Mouse (Mus musculus): ENCODE measurements around the gene Alkbh6. TPM values are rescaled to one million over a fixed set of nuclear protein-coding genes. Genes with fewer than 3 reads are reported as not detected.
A peak's percentile ranks its signal among the peaks of the same experiment; 100 is the strongest.

The Alkbh6 gene
- polyA plus RNA-seq, 1 experiment from 2014 or later, result 101 TPM

DNA sequence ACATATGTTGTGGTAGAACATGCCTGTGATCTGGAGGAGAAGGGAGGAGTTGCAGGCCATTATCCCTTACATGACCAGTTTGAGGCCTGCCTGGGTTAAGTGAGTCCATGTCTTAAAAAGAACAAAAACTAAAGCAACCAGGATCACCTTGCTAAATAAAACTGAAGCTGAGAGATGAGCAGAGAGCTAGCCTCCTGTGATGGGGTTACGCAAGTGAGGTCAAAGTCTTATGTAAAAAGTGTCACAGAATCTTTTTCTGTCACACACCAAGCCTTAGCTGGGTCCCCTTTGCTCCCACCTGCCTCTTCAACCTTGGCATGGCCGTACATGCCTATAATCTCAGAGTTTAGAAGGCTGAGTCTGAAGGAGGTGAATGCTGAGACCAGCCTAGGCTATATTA is 12.4 kb downstream of the Alkbh6 start:
- peak overlapping the region; percentile 69 for H3K4me2 ChIP-seq
- no peaks in the 10 kb centered on the region for H3K27me3 ChIP-seq
- H3K9me3 ChIP-seq, result peaks cover 7% of the 10 kb centered on the region; the same call in 1 of the 2 replicates
- H3K4me1 ChIP-seq (replicated peaks), result peaks cover 17% of the 10 kb centered on the region
- no peak for ATAC-seq (ENCODE audit: insufficient number of reproducible peaks, insufficient read depth, low FRiP score, low TSS enrichment, low read depth)
- WGBS, result 80% methylated on average over 2 of the region's 2 CpGs
- peaks cover 30% of the 10 kb centered on the region for H3K36me3 ChIP-seq
- H3K4me3 ChIP-seq (replicated peaks), result peak overlapping the region; percentile 73
- no peak overlapping the region for H3K27ac ChIP-seq
- 0 out of 2 replicates have a peak overlapping the region, but pooled peaks have one; percentile 79 for H3K9ac ChIP-seq (replicated peaks)

DNA sequence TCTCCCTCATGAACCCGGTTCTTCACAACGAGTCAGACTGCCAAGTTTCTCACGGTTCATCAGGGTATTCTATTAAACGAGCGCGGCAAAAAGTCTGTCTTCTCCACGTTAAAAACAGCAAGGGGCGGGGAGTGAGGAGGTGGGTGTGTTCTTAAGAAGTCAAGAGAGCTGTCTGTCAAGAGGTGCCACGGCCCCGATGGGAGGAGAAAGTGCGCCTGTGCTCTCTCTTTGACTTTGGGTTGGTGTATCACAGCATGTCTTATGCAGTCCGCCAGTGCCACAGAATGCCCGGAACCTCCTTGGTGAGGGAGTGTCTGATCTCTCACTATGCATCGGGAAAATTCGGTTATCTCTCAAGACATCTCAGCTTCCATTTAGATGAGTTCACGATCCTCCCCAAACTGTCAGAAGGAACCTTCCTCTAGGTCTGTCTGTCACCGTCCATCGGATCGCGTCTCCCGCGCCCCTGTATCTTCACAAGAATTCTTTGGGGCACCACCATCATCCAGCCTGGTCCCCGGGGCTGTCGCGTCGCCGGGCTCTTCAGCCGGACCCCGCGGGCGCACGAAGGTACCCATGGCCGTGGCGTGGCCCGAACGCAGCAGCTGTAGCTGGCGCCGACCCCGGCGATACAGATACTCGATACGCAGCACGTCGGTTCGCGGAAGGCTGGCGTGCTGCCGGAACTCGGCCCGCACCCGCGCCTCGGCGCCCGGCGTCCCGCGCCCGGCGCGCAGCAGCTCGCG is 13.2 kb downstream of the Alkbh6 start, which contains the start of gene E130208F15Rik:
Gene E130208F15Rik (plus strand): TSS at position 202 of the 746 bp plus-strand sequence.
- peak within 1 kb of the TSS; percentile 79 for H3K9ac ChIP-seq (replicated peaks)
- H3K9me3 ChIP-seq, result peaks cover 7% of the 10 kb centered on the region; the same call in 1 of the 2 replicates
- H3K4me1 ChIP-seq (replicated peaks), result peaks cover 14% of the 10 kb centered on the region
- H3K36me3 ChIP-seq, result peaks cover 26% of the 10 kb centered on the region
- H3K4me3 ChIP-seq (replicated peaks), result peak within 1 kb of the TSS; percentile 73
- no peaks in the 10 kb centered on the region for H3K27me3 ChIP-seq
- peak; percentile 74 for ATAC-seq (ENCODE audit: insufficient number of reproducible peaks, insufficient read depth, low FRiP score, low TSS enrichment, low read depth)
- H3K4me2 ChIP-seq, result peak within 1 kb of the TSS; percentile 69
- peak within 1 kb of the TSS; percentile 84 for H3K27ac ChIP-seq
- WGBS, result under 1% methylated on average over 63 of the region's 63 CpGs

DNA sequence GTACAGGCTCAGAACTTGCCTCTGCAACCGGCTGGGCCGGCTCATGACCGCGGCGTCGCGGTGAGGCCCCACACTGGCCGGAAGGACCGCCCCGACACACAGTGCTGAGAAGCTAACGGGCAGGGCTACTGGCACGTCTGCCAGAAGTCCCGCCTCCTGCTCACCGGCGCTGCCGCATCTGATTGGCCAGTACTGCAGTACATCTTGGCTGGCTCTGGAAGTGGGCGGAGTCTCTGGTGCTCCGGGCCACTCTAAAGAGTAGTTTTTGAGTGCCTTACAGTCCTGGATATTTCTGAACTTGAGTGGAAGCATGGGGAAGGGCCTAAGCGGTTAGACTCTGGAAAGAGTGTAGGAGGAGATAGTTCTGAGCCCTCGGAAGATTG is 13.8 kb downstream of the Alkbh6 start:
- Histone ChIP-seq H3K36me3 (peaks cover 20% of the 10 kb centered on the region), H3K4me3 (replicated peaks) (peak overlapping the region; percentile 73), H3K9me3 (peaks cover 7% of the 10 kb centered on the region; the same call in 1 of the 2 replicates), H3K4me1 (replicated peaks) (peaks cover 14% of the 10 kb centered on the region), H3K4me2 (peak overlapping the region; percentile 69), H3K27me3 (no peaks in the 10 kb centered on the region), H3K9ac (replicated peaks) (peak overlapping the region; percentile 79), H3K27ac (peak overlapping the region; percentile 84)
- peak; percentile 98 for ATAC-seq (ENCODE audit: insufficient number of reproducible peaks, insufficient read depth, low FRiP score, low TSS enrichment, low read depth)
- under 1% methylated on average over 20 of the region's 20 CpGs for WGBS

DNA sequence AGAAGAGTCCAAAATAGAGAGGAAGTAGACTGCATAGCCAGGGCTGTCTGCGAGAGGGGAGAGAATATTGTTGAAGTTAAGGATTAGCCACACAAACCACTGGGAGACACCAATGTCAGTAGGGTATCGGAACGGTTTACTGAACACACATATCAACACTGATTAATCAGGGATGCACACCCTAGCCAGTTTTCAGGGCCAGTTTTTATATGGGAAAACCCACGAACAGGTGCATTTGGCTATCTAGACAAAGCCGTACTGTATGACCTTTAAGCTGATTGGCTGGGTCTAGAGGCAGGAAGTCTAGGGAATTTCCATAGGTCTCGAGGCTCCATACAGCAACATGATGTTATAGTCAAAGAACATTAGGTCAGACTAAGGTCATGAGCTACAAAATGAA is 14.3 kb downstream of the Alkbh6 start:
- no peak overlapping the region; the same call in 1 of the 2 replicates for H3K9ac ChIP-seq (replicated peaks)
- peaks cover 17% of the 10 kb centered on the region for H3K36me3 ChIP-seq
- H3K4me1 ChIP-seq (replicated peaks), result peaks cover 14% of the 10 kb centered on the region
- no peaks in the 10 kb centered on the region for H3K27me3 ChIP-seq
- WGBS, result 46% methylated on average over 6 of the region's 6 CpGs
- H3K4me2 ChIP-seq, result peak overlapping the region; percentile 69
- peaks cover 7% of the 10 kb centered on the region; the same call in 1 of the 2 replicates for H3K9me3 ChIP-seq
- peak overlapping the region; percentile 73 for H3K4me3 ChIP-seq (replicated peaks)
- ATAC-seq (ENCODE audit: insufficient number of reproducible peaks, insufficient read depth, low FRiP score, low TSS enrichment, low read depth), result no peak
- peak overlapping the region; percentile 84 for H3K27ac ChIP-seq

DNA sequence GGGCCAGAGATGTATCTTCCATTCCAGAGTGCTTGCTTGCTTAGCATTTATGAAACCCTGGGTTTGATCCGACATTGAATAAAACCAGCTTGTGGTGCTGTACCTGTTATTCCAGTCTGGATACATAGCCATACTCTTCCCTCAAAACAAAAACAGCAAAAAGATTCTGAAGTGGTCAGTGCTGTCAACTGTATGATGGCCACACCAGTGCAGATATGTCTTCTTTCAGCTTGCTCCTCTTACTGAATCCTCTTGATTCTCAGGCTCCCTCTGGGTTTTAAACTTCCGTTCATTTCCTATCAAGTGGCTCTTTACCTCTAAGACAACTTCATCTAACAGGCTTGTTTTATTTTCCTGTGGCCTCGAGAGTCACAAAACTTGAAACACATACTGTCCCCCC is 15.3 kb downstream of the Alkbh6 start, which contains the start of gene Sdhaf1:
Gene Sdhaf1 (minus strand): TSS at position 101 of the 400 bp plus-strand sequence.
- Histone ChIP-seq H3K27ac (peak within 1 kb of the TSS; percentile 84), H3K9ac (replicated peaks) (no peak within 1 kb of the TSS; the same call in 1 of the 2 replicates), H3K4me3 (replicated peaks) (peak within 1 kb of the TSS; percentile 73), H3K4me1 (replicated peaks) (peaks cover 14% of the 10 kb centered on the region), H3K9me3 (peaks cover 7% of the 10 kb centered on the region; the same call in 1 of the 2 replicates), H3K4me2 (peak within 1 kb of the TSS; percentile 69), H3K27me3 (no peaks in the 10 kb centered on the region), H3K36me3 (peaks cover 7% of the 10 kb centered on the region)
- no peak for ATAC-seq (ENCODE audit: insufficient number of reproducible peaks, insufficient read depth, low FRiP score, low TSS enrichment, low read depth)
- WGBS, result 77% methylated on average over 3 of the region's 3 CpGs

DNA sequence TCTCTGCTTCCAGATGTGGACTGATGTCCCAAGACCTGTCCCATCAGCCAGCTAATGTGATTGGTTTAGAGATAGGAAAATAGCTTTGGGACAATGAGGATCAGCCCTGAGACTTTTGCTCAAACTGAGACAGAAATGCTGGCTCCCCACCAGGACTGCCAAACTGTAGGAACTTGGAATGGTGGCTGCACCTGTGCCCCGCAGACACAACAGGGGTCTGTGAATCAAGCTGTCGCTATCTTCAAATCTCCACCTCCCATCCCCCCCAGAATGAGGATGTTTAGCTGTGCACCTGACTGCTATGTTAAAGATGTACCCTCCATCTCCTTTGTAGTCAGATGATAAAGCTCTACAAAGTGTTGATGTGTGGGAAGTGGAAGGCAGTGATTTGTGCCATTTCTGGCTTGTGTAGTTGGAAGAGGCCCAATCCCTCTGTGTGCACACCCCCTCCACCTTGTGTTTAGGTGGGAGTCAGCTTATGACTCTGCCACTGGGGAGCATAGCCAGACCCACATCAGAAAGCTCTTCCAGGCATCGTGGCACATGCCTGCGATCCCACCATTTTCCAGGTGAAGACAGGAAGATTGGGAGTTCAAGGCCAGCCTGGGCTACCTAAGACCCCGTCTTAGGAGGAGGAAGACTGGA is 15.9 kb downstream of the Alkbh6 start:
- H3K4me2 ChIP-seq, result no peak overlapping the region
- no peak overlapping the region for H3K27ac ChIP-seq
- peaks cover 1% of the 10 kb centered on the region; the same call in 1 of the 2 replicates for H3K36me3 ChIP-seq
- no peak for ATAC-seq (ENCODE audit: insufficient number of reproducible peaks, insufficient read depth, low FRiP score, low TSS enrichment, low read depth)
- 83% methylated on average over 5 of the region's 5 CpGs for WGBS
- H3K4me1 ChIP-seq (replicated peaks), result peaks cover 14% of the 10 kb centered on the region
- H3K9ac ChIP-seq (replicated peaks), result no peak overlapping the region
- no peak overlapping the region for H3K4me3 ChIP-seq (replicated peaks)
- peaks cover 7% of the 10 kb centered on the region; the same call in 1 of the 2 replicates for H3K9me3 ChIP-seq
- no peaks in the 10 kb centered on the region for H3K27me3 ChIP-seq

DNA sequence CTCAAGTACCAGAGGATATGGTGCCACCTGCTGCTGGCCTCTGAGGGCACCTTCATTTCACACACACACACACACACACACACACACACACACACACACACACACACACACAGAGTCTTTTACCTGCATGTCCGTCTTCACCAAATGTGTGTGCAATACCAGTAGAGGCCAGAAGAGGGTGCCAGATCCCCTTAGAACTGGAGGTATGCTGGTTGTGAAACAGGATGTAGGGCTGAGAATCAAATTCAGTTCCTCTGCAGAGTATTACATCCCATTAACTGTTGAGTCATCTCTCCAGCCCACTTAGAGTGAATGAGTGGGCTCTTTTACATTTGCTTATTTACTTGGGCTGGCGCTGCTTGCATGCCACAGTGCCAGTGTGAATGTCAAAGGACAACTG is 16.8 kb downstream of the Alkbh6 start:
- Histone ChIP-seq H3K36me3 (no peaks in the 10 kb centered on the region), H3K27ac (no peak overlapping the region), H3K4me2 (no peak overlapping the region), H3K9ac (replicated peaks) (no peak overlapping the region), H3K9me3 (peaks cover 7% of the 10 kb centered on the region; the same call in 1 of the 2 replicates), H3K4me1 (replicated peaks) (peaks cover 14% of the 10 kb centered on the region), H3K27me3 (no peaks in the 10 kb centered on the region), H3K4me3 (replicated peaks) (no peak overlapping the region)
- 41% methylated on average over 2 of the region's 2 CpGs for WGBS
- ATAC-seq (ENCODE audit: insufficient number of reproducible peaks, insufficient read depth, low FRiP score, low TSS enrichment, low read depth), result no peak

DNA sequence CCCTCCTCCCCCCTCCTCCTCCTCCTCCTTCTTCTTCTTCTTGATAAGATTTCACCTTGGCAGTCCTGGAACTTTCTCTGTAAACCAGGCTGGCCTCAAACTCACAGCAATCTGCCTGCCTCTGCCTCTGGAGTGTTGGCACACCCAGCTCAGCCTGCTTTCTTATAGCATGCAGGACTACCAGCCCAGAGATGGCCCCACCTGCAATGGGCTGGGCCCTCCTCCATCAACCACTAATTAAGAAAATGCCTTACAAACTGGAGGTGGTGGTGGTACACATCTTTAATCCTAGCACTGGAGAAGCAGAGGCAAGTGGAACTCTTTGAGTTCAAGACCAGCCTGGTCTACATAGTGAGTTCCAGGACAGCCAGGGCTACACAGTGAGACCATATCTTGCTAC is 17.9 kb downstream of the Alkbh6 start:
- Histone ChIP-seq H3K9ac (replicated peaks) (no peak overlapping the region), H3K4me1 (replicated peaks) (peaks cover 8% of the 10 kb centered on the region), H3K4me3 (replicated peaks) (no peak overlapping the region), H3K36me3 (no peaks in the 10 kb centered on the region), H3K27ac (no peak overlapping the region), H3K4me2 (no peak overlapping the region), H3K9me3 (peaks cover 7% of the 10 kb centered on the region; the same call in 1 of the 2 replicates), H3K27me3 (no peaks in the 10 kb centered on the region)
- ATAC-seq (ENCODE audit: insufficient number of reproducible peaks, insufficient read depth, low FRiP score, low TSS enrichment, low read depth), result no peak

DNA sequence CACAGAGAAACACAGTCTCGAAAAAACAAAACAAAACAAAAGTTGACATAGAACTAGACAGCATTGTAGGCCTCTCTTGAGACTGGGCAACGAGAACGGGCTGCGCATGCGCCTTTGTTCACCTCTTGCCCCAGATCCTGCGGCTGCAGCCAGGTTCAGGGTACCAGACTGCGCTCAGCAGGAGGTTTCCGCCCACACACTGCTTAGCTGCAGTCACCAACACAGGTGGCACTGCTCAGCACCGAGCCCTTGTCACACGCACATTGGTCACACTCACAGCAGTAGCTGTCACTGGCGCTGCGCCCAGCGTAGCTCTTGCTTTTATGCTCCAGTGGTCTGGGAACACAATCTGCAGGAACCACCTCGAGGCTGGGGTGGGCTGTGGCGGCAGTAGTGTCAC is 18.6 kb downstream of the Alkbh6 start:
- Histone ChIP-seq H3K4me2 (no peak overlapping the region), H3K4me1 (replicated peaks) (peaks cover 7% of the 10 kb centered on the region; the same call in 1 of the 2 replicates), H3K27ac (no peak overlapping the region), H3K27me3 (no peaks in the 10 kb centered on the region), H3K36me3 (no peaks in the 10 kb centered on the region), H3K4me3 (replicated peaks) (no peak overlapping the region), H3K9ac (replicated peaks) (no peak overlapping the region), H3K9me3 (peaks cover 7% of the 10 kb centered on the region; the same call in 1 of the 2 replicates)
- 64% methylated on average over 15 of the region's 15 CpGs for WGBS
- ATAC-seq (ENCODE audit: insufficient number of reproducible peaks, insufficient read depth, low FRiP score, low TSS enrichment, low read depth), result no peak

DNA sequence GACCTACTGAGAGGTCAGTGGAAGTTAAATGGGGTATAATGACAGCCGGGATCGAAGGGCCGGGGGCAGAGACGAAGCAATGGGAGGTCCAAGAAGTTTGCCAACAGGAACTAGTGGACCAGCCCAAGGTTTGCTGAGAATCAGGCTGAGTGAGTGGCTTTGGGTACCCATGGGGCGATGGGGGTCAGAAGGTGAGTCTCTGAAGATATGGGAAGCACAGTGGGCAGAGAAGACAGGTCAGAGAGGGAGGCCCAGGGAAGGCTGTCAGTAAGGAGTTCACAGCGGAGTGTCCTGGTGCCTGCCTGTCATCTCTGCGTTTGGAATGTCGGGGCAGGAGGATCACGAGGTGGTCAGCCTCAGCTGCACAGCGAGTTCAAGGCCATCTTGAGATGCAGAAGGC is 19.9 kb downstream of the Alkbh6 start:
- Histone ChIP-seq H3K4me3 (replicated peaks) (no peak overlapping the region), H3K9me3 (peaks cover 7% of the 10 kb centered on the region; the same call in 1 of the 2 replicates), H3K27me3 (peaks cover 5% of the 10 kb centered on the region), H3K27ac (no peak overlapping the region), H3K4me1 (replicated peaks) (no peaks in the 10 kb centered on the region), H3K9ac (replicated peaks) (no peak overlapping the region), H3K36me3 (no peaks in the 10 kb centered on the region), H3K4me2 (no peak overlapping the region)
- 48% methylated on average over 10 of the region's 10 CpGs for WGBS
- ATAC-seq (ENCODE audit: insufficient number of reproducible peaks, insufficient read depth, low FRiP score, low TSS enrichment, low read depth), result no peak

DNA sequence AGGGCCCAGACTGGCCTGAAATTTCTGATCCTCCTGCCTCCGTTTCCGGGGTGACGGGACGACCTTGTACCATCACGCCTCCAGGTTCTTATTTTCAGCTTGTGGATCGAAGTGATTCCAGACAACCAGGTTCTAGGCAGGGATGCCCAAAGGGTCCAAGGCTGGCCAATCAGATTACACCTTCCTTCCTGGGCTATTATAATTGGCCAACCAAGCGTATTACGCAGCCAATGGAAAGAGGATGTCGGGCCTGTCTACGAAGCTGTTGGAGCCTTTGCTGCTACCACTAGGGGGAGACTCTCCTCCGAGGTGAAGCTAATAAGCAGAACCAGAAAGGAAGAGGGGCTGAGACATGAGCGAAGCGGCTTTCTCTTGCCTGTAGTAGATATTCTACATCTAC is 23.4 kb downstream of the Alkbh6 start:
- H3K27ac ChIP-seq, result no peak overlapping the region

More for the DNA sequence above, 23.4 kb downstream of the Alkbh6 start:
- Histone ChIP-seq H3K4me3 (replicated peaks) (no peak overlapping the region), H3K4me2 (peak overlapping the region; percentile 16; the same call in 1 of the 2 replicates), H3K27me3 (peaks cover 37% of the 10 kb centered on the region), H3K36me3 (no peaks in the 10 kb centered on the region), H3K9ac (replicated peaks) (no peak overlapping the region), H3K4me1 (replicated peaks) (no peaks in the 10 kb centered on the region), H3K9me3 (no peaks in the 10 kb centered on the region)
- 4% methylated on average over 13 of the region's 13 CpGs for WGBS
- peak; percentile 57 for ATAC-seq (ENCODE audit: insufficient number of reproducible peaks, insufficient read depth, low FRiP score, low TSS enrichment, low read depth)
